Mouse (Mus musculus) adrenal gland, adult (tissue): Measurements from ENCODE around the gene Cacna1f.

Experiments
- DNase-seq, 2 experiments: peaks; one replicate each; pipeline ENCODE4 v3.0.0; 2022 to 2023; ENCODE audit warnings: low spot score in 1 of 2; ENCODE audit not compliant: inconsistent age in 2 of 2

Cacna1f gene

DNA sequence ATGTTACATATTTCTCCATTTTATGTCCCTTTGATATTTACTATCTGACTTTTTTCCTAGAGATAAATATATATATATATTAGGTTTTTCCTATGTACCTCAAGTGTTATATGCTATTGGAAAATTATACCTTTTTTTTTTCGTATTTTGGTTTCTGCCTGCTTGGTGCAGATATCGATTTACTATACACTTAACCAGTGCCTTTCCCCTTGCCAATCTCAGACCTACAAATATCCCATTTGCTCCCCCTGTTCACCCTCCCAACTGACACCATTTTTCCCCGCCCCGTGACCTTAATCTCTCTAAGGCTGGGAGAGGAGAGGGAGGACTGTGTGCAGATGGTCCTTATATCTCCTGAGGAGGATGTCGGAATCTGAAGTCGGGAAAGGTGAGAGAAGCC is at the start of gene Cacna1f:
Cacna1f (plus strand) TSS at position 301 of the 400 bp plus-strand sequence.
- DNase-seq: no peak

DNA sequence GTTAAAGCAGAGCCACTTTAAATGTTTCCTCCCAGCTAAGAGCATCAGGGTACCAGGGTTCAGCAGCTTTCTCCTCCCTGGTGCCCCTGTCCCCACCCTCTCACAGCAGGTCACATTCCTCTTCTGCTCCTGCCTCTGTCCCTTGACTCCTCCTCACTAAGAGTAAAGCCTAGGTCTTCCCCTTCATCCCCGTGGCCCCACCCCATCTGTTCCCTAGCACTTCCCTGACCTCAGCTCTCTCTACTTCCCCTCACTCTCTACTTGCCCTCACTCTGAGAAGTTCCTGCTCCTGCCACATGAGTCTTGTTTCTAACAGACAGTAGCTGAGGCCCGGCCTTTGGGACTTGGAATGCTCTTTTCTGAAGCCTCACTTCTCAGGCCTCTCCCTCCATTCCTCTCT is 43.8 kb upstream of the Cacna1f start:
- DNase-seq: no peak

GRCm38 (mm10) chrX:7566352-7566751 is 40.5 kb upstream of the Cacna1f start:
- DNase-seq: no peak

GRCm38 (mm10) chrX:7567491-7567890 is 39.4 kb upstream of the Cacna1f start:
- DNase-seq: no peak

DNA sequence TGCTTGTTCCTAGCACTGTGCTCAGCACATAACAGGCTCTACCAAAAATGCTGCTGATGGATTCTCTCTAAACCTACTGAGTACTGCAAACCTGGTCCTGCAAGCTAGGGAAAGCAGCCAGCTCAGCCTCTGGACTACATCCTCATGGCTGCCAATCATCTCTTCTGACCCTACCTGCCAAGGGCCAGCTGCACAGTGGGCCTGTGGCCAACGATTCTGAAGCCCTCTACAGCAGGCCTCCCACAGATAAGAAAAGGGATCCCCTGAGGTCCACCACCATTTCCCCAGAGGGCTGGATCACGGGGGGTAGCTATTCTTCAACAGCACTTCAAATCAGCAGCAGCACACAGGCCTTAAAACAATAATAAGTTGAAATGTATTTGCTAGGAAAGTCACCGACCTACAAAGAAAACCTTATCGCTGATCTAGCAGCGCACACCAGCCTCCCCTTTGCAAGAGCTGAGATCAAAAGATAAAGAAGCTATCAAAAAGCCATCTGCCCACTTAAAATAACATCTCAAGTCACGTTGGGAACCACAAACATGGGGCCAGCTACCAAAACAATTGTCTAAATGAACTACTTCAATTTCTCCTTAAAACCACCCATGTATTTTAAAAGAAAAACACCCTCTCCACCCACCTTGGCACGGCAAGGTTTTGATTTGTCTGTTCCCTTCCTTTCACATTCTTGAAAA is 36.3 kb upstream of the Cacna1f start:
- no peak for DNase-seq

DNA sequence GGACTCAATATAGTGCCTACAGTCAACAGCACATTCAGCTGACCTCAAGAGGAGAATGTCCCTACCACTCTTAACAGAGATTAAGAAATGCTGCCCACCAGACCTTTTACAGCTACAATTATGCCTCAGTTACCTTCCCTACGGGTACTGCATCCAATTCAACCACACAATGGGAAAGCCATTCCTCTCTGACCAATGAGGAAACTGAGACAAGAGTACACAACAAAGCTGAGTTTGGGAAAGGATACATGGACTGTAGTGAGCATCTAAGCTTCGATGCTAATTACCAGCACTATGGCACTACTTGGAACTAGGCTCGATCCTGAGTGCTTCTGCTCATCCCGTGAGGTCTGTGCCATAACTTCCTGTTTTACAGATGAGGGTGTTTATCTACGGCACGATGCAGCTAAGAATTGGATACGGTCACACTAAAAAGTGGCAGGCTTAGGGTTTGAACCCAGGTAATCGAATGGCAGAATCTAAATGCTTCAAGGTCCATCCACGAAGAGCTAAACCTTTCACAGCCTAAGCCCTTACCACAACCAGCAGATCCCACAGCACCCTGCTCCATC is 35.2 kb upstream of the Cacna1f start:
- DNase-seq: no peak

DNA sequence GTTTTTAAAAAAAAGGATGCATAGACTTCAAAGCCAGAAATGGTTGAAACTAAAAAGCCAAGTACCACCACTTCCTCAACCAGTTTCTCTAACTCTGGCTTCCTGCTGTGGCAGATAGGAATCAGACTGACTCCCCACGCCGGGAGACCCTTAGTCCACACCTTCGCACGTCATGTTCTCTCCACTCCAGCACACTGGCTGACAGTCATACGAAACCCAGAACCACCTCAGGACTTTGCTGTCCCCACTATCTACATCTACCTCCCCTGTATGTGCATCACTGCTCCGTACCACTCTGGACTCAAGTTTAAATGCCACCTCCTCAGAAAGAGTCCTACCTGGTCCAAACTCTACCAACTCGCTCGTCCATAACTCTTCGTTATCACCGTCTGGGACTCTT is 34.4 kb upstream of the Cacna1f start:
- peak in 1 of 2 experiments; percentile 41 for DNase-seq

- peak in 1 of 2 experiments; percentile 61 for DNase-seq
Measured at GRCm38 (mm10) chrX:7573176-7574086, 33.5 kb upstream of the Cacna1f start, which contains the start of gene Foxp3. Foxp3 (plus strand) TSS chrX:7573644.

DNA sequence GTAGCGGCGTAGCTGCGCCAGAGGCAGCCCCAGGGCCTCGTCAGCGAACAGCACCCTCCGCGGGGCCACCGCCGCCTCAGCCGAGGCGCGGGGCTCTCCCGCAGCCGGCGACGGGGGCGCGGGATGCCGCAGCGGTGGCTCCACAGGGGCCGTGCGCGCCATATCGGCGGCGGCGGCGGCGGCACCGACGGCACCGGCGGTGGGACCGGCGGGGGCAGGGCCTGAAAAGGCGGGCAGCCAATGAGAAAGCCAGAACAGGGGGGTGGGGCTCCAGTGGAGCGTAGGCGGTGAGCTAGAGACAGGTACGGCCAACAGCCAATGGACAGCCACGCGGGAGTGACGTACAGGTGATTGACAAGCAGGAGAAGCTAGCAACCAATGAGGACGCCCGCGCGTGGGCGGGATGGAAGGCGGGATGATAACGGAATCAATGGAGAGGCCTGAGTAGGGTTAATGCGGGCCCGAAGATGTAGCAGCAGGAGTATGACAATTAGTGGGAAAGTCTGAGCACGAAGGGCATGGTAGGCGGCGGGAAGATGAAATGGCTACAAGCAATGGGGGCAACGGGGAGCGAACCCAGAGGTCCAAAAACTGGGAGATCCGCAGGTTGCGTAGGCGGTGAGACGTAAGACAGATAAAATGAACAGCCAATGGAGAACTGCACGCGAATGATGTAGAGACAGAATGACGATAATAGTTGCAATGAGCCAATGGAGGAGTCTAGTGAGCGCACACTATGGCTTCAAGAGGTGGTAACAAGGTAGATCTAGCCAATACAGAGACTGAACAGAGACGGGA is 32.6 kb upstream of the Cacna1f start, which contains the start of gene Ppp1r3f:
Ppp1r3f (minus strand) TSS at position 197 of the 798 bp plus-strand sequence.
- DNase-seq: peak; percentile 94 to 96

DNA sequence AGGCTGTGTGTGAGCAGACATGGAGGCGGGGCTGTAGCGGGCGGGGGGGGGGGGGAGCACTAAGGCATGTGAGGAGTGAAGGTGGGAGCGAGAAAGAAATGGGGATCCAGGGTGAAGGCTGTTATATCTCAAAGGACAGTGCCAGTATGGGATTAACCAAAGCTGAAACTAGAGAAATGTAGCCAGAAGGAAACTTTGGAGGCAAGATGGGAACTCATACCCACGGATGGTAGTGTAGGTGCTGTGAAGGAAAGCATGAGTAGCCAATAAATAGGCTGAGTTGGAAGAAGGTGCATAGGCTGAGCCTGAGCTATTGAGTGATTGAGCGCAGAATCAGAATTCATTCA is 32.0 kb upstream of the Cacna1f start:
- no peak for DNase-seq

DNA sequence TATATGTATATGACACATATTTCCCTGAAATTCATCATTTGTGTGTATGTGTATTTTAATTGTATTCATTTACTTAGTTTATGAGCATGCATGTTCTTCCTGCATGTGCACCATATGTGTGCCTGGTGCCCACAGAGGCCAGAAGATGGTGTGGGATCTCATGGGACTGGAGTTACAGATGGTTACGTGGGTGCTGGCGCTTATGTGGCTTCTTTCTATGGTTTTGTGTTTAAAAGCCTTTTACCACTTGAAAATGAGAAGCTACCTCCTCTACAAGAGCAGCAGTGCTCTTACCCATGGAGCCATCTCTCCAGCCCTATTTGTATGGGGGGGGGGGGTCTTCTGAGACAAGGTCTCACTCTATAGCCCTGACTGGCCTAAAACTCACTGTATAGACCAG is 25.7 kb upstream of the Cacna1f start:
- DNase-seq: no peak

DNA sequence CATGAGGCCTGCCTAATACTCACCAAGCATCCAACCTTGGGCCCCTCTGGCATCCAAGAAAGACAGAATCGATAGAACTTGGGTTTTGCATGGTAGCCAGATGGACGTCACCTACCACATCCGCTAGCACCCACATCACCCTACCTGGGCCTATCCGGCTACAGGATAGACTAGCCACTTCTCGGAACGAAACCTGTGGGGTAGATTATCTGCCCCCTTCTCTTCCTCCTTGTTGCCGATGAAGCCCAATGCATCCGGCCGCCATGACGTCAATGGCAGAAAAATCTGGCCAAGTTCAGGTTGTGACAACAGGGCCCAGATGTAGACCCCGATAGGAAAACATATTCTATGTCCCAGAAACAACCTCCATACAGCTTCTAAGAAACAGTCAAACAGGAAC is 23.0 kb upstream of the Cacna1f start:
- no peak for DNase-seq

GRCm38 (mm10) chrX:7586356-7586755 is 20.5 kb upstream of the Cacna1f start:
- DNase-seq: no peak

GRCm38 (mm10) chrX:7595371-7595770 is 11.5 kb upstream of the Cacna1f start:
- no peak for DNase-seq

- peak in 1 of 2 experiments; percentile 42 for DNase-seq
Measured at GRCm38 (mm10) chrX:7604004-7604403, 2.9 kb upstream of the Cacna1f start.

- peak; percentile 86 to 92 for DNase-seq
Measured at GRCm38 (mm10) chrX:7604879-7605574, 1.9 kb upstream of the Cacna1f start, which contains the start of gene Ccdc22. Ccdc22 (minus strand) TSS chrX:7605517.

- DNase-seq: no peak
Measured at GRCm38 (mm10) chrX:7605575-7605941, 1.3 kb upstream of the Cacna1f start.

- DNase-seq: no peak
Measured at GRCm38 (mm10) chrX:7610035-7610434, 3.2 kb downstream of the Cacna1f start.

DNA sequence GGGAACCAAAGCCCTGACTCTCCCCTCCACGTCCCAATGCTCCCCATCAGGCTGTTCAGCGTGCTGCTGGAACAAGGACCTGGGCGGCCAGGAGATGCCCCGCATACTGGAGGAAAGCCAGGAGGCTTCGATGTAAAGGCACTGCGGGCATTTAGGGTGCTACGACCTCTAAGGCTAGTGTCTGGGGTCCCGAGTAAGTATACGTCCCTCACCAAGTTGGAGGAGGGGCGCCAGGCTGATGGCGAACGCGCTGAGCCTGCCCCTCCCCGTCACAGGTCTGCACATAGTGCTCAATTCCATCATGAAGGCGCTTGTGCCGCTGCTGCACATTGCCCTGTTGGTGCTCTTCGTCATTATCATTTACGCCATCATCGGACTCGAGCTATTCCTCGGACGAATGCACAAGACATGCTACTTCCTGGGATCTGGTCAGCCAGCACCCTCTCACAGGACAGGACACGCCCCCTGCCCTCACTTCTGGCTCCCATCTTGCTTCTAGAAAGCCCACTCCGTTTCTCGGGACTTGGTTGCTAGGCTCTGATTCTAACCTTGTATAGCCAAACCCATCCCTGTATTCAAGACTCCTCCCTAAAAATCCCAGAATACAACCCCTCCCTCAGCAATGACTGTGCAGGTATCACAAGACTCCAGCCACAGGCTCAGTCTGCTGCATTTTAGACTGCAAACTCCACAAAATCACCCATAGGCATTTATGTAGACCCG is 3.8 kb downstream of the Cacna1f start:
- no peak for DNase-seq
